ENCODE assay signal across 8 mouse cellular contexts in genomic region chr2:179193507-179194160, GRCm38 (mm10).
DNase-seq lines count a peak whose midpoint lies in the region; ATAC-seq and TF ChIP-seq lines count a peak whose summit lies in the region.

No protein-coding gene starts in this region.

- TF ChIP-seq CTCF in forebrain, postnatal 0 days (IDR thresholded peaks at IDR 0.05; ENCODE audit: low read depth) = peak; percentile 82
- peak; percentile 94 for TF ChIP-seq CTCF in layer of hippocampus, adult 2 months (conservative IDR thresholded peaks at IDR 0.05)
- peak; percentile 88 for TF ChIP-seq CTCF in lung, embryonic 14.5 days (IDR thresholded peaks at IDR 0.05; ENCODE audit: low read depth)

- no peaks in the 10 kb centered on the region for H3K9me3 ChIP-seq in ES-E14 (ENCODE audit: control insufficient read depth, insufficient read depth, low read depth, low read length)
- no peaks in the 10 kb centered on the region for H3K9me3 ChIP-seq in forebrain, postnatal 0 days (ENCODE audit: low read length)
- H3K9me3 ChIP-seq in lung, embryonic 14.5 days (ENCODE audit: low read depth, low read length) = no peaks in the 10 kb centered on the region

- H3K4me1 ChIP-seq in ES-E14 (ENCODE audit: control insufficient read depth in 2 of 2, insufficient read depth in 2 of 2, low read length in 2 of 2, poor library complexity in 1 of 2) = peaks cover 0 to 8% of the 10 kb centered on the region in 2 experiments; a peak in 1 of 4 replicates
- H3K4me1 ChIP-seq in forebrain, postnatal 0 days (ENCODE audit: insufficient read depth) = 0 out of 2 replicates have a peak, but pooled peaks cover 3% of the 10 kb centered on the region
- no peaks in the 10 kb centered on the region for H3K4me1 ChIP-seq in lung, embryonic 14.5 days (ENCODE audit: insufficient read depth)

- WGBS in forebrain, postnatal 0 days = 40% methylated on average over 9 of the region's 9 CpGs
- 19% methylated on average over 9 of the region's 9 CpGs for WGBS in lung, embryonic 14.5 days

- no peak overlapping the region for H3K27ac ChIP-seq in ES-E14 (ENCODE audit: insufficient read depth, low read depth, low read length, poor library complexity, severe bottlenecking)
- H3K27ac ChIP-seq in forebrain, postnatal 0 days (ENCODE audit: low read depth, low read length) = no peak overlapping the region
- no peak overlapping the region for H3K27ac ChIP-seq in layer of hippocampus, adult 2 months
- H3K27ac ChIP-seq in lung, embryonic 14.5 days (ENCODE audit: low read depth) = no peak overlapping the region

- no peak overlapping the region for H3K4me2 ChIP-seq in forebrain, postnatal 0 days (ENCODE audit: low read depth)
- H3K4me2 ChIP-seq in lung, embryonic 14.5 days = no peak overlapping the region

- H3K4me3 ChIP-seq in ES-E14 (ENCODE audit: insufficient read depth in 1 of 2, low read depth in 1 of 2, low read length in 2 of 2, poor library complexity in 1 of 2, severe bottlenecking in 1 of 2) = no peak overlapping the region
- no peak overlapping the region for H3K4me3 ChIP-seq in forebrain, postnatal 0 days (ENCODE audit: low read depth, low read length)
- H3K4me3 ChIP-seq in layer of hippocampus, adult 2 months = no peak overlapping the region
- no peak overlapping the region for H3K4me3 ChIP-seq in lung, embryonic 14.5 days (ENCODE audit: low read depth, low read length)

- no peaks in the 10 kb centered on the region for H3K36me3 ChIP-seq in ES-E14 (ENCODE audit: control insufficient read depth, insufficient read depth, low read length, poor library complexity, severe bottlenecking)
- H3K36me3 ChIP-seq in forebrain, postnatal 0 days (ENCODE audit: insufficient read depth) = no peaks in the 10 kb centered on the region
- no peaks in the 10 kb centered on the region for H3K36me3 ChIP-seq in lung, embryonic 14.5 days (ENCODE audit: insufficient read depth)

- H3K9ac ChIP-seq in ES-E14 (ENCODE audit: insufficient read depth, low read depth, low read length, poor library complexity, severe bottlenecking) = no peak overlapping the region
- H3K9ac ChIP-seq in forebrain, postnatal 0 days = no peak overlapping the region
- no peak overlapping the region for H3K9ac ChIP-seq in lung, embryonic 14.5 days

- H3K27me3 ChIP-seq in forebrain, postnatal 0 days (ENCODE audit: insufficient read depth, low read length) = no peaks in the 10 kb centered on the region
- H3K27me3 ChIP-seq in lung, embryonic 14.5 days (ENCODE audit: insufficient read depth, low read length) = no peaks in the 10 kb centered on the region

- DNase-seq in ES-E14 (ENCODE audit: low read depth, low spot score) = peak; percentile 88
- DNase-seq in cerebellum, adult 11-12 months = peak; percentile 16
- DNase-seq in forebrain, postnatal 0 days = peak; percentile 69
- peak; percentile 90 for DNase-seq in heart, postnatal 4 days
- peak; percentile 25 to 82 for DNase-seq in layer of hippocampus, adult 2 months (ENCODE audit: low spot score in 2 of 2)
- peak; percentile 89 for DNase-seq in lung, embryonic 14.5 days
- peak; percentile 55 for DNase-seq in retina, adult 2 months (ENCODE audit: low read depth, low spot score)
- DNase-seq in urinary bladder, postnatal 10 days (ENCODE audit: low spot score) = peak; percentile 19

- ATAC-seq in forebrain, postnatal 0 days = no peak
- ATAC-seq in lung, embryonic 14.5 days (ENCODE audit: insufficient read depth) = peak; percentile 93

- in situ Hi-C loops in ES-E14 (cut with MboI; ENCODE audit: low sequenced_read_pairs in 2 of 2, unreplicated experiment in 2 of 2) = no loop called here

TF ChIP-seq in ES-E14, 5 proteins besides CTCF, POLR2A, EP300 and RAD21:
- TF ChIP-seq ZC3H11A (IDR thresholded peaks at IDR 0.05; ENCODE audit: borderline replicate concordance, low read depth, low read length) = peak; percentile 70; the same call in 1 of the 2 replicates
- no peak for TF ChIP-seq ZNF384 (IDR thresholded peaks at IDR 0.05; ENCODE audit: low read depth, low read length)

Comparison
In these comparisons a context has a peak if more than half of its experiments do, and no peak if none do; other contexts are left out.
1. DNase-seq: peak in every context shown above with its lines; median percentile 90 in heart, postnatal 4 days; 89 in lung, embryonic 14.5 days; 88 in ES-E14; 69 in forebrain, postnatal 0 days; 55 in retina, adult 2 months; 54 in layer of hippocampus, adult 2 months; 19 in urinary bladder, postnatal 10 days; 16 in cerebellum, adult 11-12 months.